Mouse (Mus musculus) heart, embryonic 12.5 days (tissue): Measurements from ENCODE around the gene Git2. TPM values are rescaled to one million over a fixed set of nuclear protein-coding genes. Genes with fewer than 3 reads are reported as not detected.

Experiments used
- ATAC-seq: fragments of 200-750 bp; cut with Nextera tagmentation; 2 replicates; pipeline ENCODE4 v1.8.0; 2017; ENCODE audit warnings: moderate TSS enrichment, moderate library complexity; ENCODE audit not compliant: insufficient number of reproducible peaks, low FRiP score
- H3K27ac ChIP-seq: fragments of 300-500 bp; sonication (generic); 2 replicates; pipeline ENCODE4 v1.5.1; 2016; ENCODE audit warnings: mild to moderate bottlenecking, moderate library complexity; ENCODE audit not compliant: poor library complexity, severe bottlenecking
- H3K27me3 ChIP-seq: fragments of 300-500 bp; sonication (generic); replicated peaks from 2 replicates; pipeline ENCODE4 v1.6.1; 2016; ENCODE audit warnings: mild to moderate bottlenecking, moderate library complexity
- H3K36me3 ChIP-seq: fragments of 300-500 bp; sonication (generic); 2 replicates; pipeline ENCODE4 v1.6.1; 2016; ENCODE audit warnings: mild to moderate bottlenecking, moderate library complexity
- H3K4me1 ChIP-seq: fragments of 300-500 bp; sonication (generic); replicated peaks from 2 replicates; pipeline ENCODE4 v1.6.1; 2016; ENCODE audit warnings: mild to moderate bottlenecking
- H3K4me2 ChIP-seq: fragments of 300-500 bp; sonication (generic); 2 replicates; pipeline ENCODE4 v1.6.1; 2016; ENCODE audit warnings: mild to moderate bottlenecking, moderate library complexity
- H3K4me3 ChIP-seq: fragments of 300-500 bp; sonication (generic); 2 replicates; pipeline ENCODE4 v1.5.1; 2016; ENCODE audit warnings: mild to moderate bottlenecking
- H3K9ac ChIP-seq: fragments of 300-500 bp; sonication (generic); 2 replicates; pipeline ENCODE4 v1.6.1; 2016; ENCODE audit warnings: mild to moderate bottlenecking, moderate library complexity
- H3K9me3 ChIP-seq: fragments of 300-500 bp; sonication (generic); replicated peaks from 2 replicates; pipeline ENCODE4 v1.6.1; 2016; ENCODE audit warnings: mild to moderate bottlenecking, moderate library complexity
- WGBS: fragments of 180-500 bp; shearing (Covaris S2); methylation state at CpG from one replicate; pipeline ENCODE4 v1.1.7; 2016; 5-methylcytosine and 5-hydroxymethylcytosine counted together
- microRNA-seq: library from miRNA; unstranded; fragments of <30 nt; microRNA quantifications from one replicate; pipeline ENCODE4, GENCODE M21; 2017
- polyA plus RNA-seq: library from polyadenylated mRNA; unstranded; fragments of >200 nt; fragmentation: Nextera tagmentation; extraction: Ambion mirVana; gene quantifications from 2 replicates; pipeline ENCODE4 v1.2.1, GENCODE M21; 2016

The Git2 gene
- polyA plus RNA-seq, 1 experiment from 2014 or later: 36.4 TPM

GRCm38 (mm10) chr5:114685986-114686385 is 89.3 kb downstream of the Git2 start:
- no peak for ATAC-seq
- H3K4me1 ChIP-seq: peaks cover 30% of the 10 kb centered on the region
- no peak overlapping the region for H3K4me3 ChIP-seq
- H3K4me2 ChIP-seq: no peak overlapping the region
- H3K9ac ChIP-seq: no peak overlapping the region
- no peak overlapping the region for H3K27ac ChIP-seq
- H3K27me3 ChIP-seq: no peaks in the 10 kb centered on the region
- WGBS: 88% methylated on average over 5 of the region's 5 CpGs
- H3K9me3 ChIP-seq: no peaks in the 10 kb centered on the region
- no peaks in the 10 kb centered on the region for H3K36me3 ChIP-seq

GRCm38 (mm10) chr5:114681717-114682116 is 93.6 kb downstream of the Git2 start:
- no peaks in the 10 kb centered on the region for H3K9me3 ChIP-seq
- peak overlapping the region; percentile 50; the same call in 1 of the 2 replicates for H3K9ac ChIP-seq
- 63% methylated on average over 8 of the region's 8 CpGs for WGBS
- H3K4me2 ChIP-seq: no peak overlapping the region
- no peak for ATAC-seq
- H3K36me3 ChIP-seq: peaks cover 7% of the 10 kb centered on the region
- H3K27me3 ChIP-seq: no peaks in the 10 kb centered on the region; the same call in 1 of the 2 replicates
- H3K4me1 ChIP-seq: peaks cover 32% of the 10 kb centered on the region
- H3K4me3 ChIP-seq: no peak overlapping the region
- no peak overlapping the region for H3K27ac ChIP-seq

DNA sequence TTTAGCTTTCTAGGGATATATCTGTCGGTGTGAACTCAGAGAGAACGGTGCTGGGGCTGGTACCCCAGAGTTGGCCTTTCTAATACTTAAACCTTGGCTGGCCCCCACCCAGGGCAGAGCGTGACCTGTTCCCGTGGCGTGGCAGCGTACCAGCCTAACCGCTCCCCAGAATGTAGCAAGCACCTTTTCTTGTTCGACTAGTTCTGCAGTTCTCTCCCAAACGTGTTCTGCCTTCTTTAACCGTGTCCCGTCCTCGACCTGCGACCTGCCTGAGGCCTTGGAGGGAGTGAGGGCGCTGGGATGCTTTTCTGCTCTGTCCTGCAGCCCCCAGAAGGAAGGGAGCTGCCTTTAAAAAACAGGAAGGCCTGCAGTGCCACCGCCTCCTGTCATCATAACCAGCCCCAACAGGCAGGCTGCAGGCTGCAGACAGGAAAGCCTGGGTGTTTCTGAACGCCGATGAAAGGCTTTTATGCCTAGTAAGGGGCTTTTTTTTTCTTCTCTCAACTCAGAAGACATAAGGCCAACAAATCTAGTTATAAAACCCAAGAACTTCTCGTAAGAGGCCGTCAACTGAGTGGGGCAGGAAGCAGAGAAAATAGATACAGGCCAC is 94.5 kb downstream of the Git2 start:
- ATAC-seq: no peak
- Histone ChIP-seq H3K4me1 (peaks cover 32% of the 10 kb centered on the region), H3K4me3 (no peak overlapping the region), H3K9ac (peak overlapping the region; percentile 47; the same call in 1 of the 2 replicates), H3K27ac (no peak overlapping the region), H3K4me2 (no peak overlapping the region), H3K9me3 (no peaks in the 10 kb centered on the region), H3K27me3 (no peaks in the 10 kb centered on the region; the same call in 1 of the 2 replicates), H3K36me3 (peaks cover 11% of the 10 kb centered on the region)
- WGBS: 56% methylated on average over 19 of the region's 19 CpGs

GRCm38 (mm10) chr5:114679841-114680591 is 95.3 kb downstream of the Git2 start:
- Histone ChIP-seq H3K4me1 (peaks cover 32% of the 10 kb centered on the region), H3K4me3 (no peak overlapping the region), H3K9ac (no peak overlapping the region), H3K27ac (no peak overlapping the region), H3K9me3 (no peaks in the 10 kb centered on the region), H3K4me2 (no peak overlapping the region), H3K36me3 (peaks cover 13% of the 10 kb centered on the region), H3K27me3 (no peaks in the 10 kb centered on the region; the same call in 1 of the 2 replicates)
- 64% methylated on average over 17 of the region's 17 CpGs for WGBS
- no peak for ATAC-seq

Small RNAs within 50 kb of the gene (microRNA-seq; reads per million reads assigned to microRNA genes)
- not detected for gene Mir7028

Other genes with a start within 250 kb of the Git2 start
- gene Fam222a, start 207.5 kb downstream of the Git2 start, polyA plus RNA-seq: 0.63 and 1.1 TPM in 2 replicates
- gene Trpv4, start 117.1 kb downstream of the Git2 start, polyA plus RNA-seq: 0.95 and 0.96 TPM in 2 replicates
- gene Gltp, start 84.5 kb downstream of the Git2 start, polyA plus RNA-seq: 55.3 and 56.5 TPM in 2 replicates
- 9.1 and 9.4 TPM in 2 replicates for gene Tchp, start 67.8 kb downstream of the Git2 start, polyA plus RNA-seq
- 45.2 and 45.6 TPM in 2 replicates for gene Ankrd13a, start 840 bp downstream of the Git2 start, polyA plus RNA-seq
- 53.2 and 57.5 TPM in 2 replicates for gene 1500011B03Rik, start 48.0 kb upstream of the Git2 start, polyA plus RNA-seq
- gene 4930519G04Rik, start 78.1 kb upstream of the Git2 start, polyA plus RNA-seq: not detected in 2 replicates
- gene Gm9936, start 83.2 kb upstream of the Git2 start, polyA plus RNA-seq: 0.06 TPM in 1 of 2 replicates, not detected in the other
- 3.8 and 4.0 TPM in 2 replicates for gene Oasl2, start 121.4 kb upstream of the Git2 start, polyA plus RNA-seq
- gene Oasl1, start 147.7 kb upstream of the Git2 start, polyA plus RNA-seq: 0.46 and 0.65 TPM in 2 replicates
- 37.2 and 40.9 TPM in 2 replicates for gene 2210016L21Rik, start 166.6 kb upstream of the Git2 start, polyA plus RNA-seq
- gene Hnf1a, start 195.6 kb upstream of the Git2 start, polyA plus RNA-seq: 0.05 and 0.19 TPM in 2 replicates
- 18.2 and 18.9 TPM in 2 replicates for gene Sppl3, start 235.6 kb upstream of the Git2 start, polyA plus RNA-seq